Mouse (Mus musculus): ENCODE measurements at regions not wholly inside any gene's neighbourhood (a gene's known extent, or its start where the extent isn't known, plus 50 kb on each side); places are given as distances from the start of the nearest gene placed in this dataset.

DNA sequence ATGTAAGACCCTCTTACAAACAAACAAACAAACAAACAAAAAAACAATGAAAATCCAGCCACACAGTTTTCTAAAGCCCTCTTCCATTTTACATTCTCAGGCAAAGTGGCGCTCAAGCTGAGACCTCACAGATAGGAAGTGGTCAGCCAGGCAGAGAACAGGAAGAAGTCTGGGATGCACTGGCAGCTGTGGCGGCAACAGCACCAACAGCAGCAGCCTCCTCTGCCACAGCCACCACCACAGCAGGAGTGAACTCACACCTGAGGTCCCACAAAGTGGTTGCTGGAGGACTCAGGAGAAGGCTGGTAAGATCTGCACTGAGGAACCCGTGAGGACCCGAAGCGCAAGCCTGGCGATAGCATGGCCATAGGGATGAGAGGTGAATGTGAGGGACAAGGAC lies 156.3 kb downstream of the Grm4 start:
- no peak for DNase-seq (ENCODE audit: low spot score)

DNA sequence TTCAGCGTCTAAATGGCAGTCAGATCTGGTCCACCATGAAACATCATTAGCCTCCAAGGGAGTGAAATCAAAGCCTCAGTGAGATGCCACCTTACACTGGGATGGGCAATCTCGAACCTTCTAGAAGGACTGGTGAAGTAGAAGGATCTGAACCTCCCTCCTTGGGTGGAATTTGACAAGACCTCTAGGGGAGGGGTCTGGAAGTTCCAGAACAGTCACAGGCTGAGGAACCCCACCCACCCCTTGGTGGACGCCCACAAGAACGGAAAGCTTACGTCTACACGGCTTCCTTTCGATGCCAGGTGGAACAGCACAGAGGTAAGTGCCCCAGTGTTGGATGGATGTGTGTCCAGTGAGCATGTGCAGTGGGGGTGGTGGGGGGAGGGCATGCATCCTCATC lies 156.9 kb downstream of the Grm4 start:
- no peak for DNase-seq (ENCODE audit: low spot score)

DNA sequence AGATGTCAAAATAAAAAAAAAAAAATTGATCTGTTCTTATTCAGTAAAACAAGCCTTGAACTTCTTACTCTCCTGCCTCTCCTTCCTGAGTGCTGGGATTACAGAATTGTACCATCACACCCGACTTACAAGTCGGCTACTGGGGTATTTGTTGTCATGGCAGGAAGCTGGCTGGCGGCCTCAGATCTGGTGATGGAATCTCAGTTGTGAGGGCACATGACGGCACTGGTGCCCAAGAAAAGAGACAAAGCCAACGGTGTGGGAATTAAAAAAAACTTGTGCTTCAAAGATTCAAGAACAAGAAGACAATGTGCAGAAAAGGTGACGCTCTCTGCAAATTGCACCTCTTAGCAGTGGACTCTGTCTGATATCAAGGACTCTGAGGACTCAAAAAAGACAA lies 157.3 kb downstream of the Grm4 start:
- DNase-seq (ENCODE audit: low spot score) = no peak

DNA sequence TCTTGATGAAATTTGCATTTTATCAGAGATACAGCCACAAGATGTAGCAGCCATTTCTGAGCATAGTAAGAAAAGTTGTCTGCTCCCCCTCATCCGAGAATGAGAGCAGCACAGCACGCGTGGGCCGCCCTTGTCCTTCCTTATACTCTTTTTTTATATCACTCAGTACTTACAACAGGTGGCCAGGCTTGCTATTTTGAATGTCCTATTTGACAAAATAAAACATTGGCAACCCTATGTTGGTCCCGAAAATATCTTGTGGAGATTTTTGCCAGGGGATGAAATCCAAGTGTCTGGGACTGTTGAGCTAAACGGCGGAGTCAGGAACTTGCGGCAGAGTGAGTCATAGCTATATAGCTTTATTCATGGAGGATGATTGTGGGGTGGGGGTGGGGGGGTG lies 158.0 kb upstream of the Lemd2 start:
- DNase-seq (ENCODE audit: low spot score) = no peak

DNA sequence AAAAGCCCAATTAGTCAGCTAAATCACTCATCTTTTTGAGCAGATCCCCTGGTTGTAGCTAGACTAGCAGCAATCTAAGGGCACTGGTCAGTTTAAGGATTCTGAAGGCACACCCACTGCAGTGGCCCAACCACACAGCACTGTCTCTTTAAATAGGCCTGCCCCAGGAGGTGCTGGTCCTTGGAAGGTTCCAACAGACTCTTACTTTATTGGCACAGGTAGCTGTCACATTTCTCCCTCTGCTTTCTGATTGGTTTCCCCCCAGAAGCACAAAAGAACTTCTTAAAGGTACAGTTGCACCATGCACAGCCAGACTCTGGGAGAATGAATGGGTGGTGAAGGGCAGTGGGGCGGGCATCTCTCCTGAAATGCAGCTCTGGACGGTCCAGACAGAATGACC lies 157.1 kb upstream of the Lemd2 start:
- DNase-seq (ENCODE audit: low spot score) = peak; percentile 8

DNA sequence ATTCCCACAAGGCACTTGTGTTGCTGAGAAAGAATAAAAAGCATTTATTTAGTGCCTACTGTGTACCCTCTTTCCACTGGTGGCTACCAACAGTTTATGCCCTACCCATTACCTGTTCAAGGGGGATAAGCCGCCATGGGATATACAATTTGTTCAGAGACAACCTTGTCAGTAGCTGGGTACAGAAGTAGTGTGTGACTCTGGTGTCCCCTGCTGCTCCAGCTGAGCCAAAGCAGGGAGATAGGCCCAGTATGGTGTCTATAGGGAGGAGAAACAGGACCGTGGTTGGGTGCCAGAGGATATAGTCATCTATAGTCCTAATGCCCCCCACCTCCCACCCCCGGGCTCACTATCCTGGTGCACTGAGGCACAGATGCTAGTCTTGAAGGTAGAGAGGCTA lies 152.6 kb upstream of the Lemd2 start:
- DNase-seq (ENCODE audit: low spot score) = no peak

DNA sequence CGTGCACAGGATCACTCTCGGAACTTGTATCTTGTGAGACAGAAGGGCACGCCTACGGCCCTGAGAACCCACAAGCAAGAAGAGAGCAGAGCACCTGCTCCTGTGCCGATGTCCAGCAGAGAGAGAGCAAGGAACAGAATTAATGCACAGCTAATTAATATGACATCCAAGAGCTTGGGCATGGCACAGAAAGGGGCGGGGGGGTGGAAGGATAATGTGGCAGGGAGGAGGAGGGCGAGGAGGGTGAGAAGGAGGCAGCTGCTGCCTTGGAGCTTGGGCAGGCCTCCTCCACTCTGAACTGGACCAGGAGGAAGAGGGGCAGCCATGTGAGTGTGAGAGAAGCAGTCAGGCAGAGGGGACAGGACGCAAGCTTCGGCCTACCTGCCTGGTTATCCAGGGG lies 151.4 kb upstream of the Lemd2 start:
- no peak for DNase-seq (ENCODE audit: low spot score)

DNA sequence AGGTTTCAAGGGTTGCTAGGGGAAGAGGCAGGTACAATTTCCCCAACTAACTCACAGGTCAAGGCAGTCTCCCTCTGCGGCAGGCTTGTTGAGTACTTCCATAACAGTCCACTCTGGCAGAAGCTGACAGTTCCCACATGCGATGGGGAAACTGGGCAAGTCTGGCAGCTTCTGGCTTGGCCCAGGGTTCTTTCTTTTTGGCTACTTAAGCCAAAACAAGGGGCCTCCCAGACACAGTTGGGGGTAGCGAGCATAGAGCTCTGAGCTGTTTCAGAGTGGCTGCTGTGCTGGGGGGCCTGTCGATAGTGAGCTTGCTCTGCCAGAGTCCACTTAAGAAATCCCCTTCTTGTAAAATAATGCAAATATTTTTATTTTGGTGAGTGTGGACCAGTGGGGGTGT lies 150.8 kb upstream of the Lemd2 start:
- no peak for DNase-seq (ENCODE audit: low spot score)

DNA sequence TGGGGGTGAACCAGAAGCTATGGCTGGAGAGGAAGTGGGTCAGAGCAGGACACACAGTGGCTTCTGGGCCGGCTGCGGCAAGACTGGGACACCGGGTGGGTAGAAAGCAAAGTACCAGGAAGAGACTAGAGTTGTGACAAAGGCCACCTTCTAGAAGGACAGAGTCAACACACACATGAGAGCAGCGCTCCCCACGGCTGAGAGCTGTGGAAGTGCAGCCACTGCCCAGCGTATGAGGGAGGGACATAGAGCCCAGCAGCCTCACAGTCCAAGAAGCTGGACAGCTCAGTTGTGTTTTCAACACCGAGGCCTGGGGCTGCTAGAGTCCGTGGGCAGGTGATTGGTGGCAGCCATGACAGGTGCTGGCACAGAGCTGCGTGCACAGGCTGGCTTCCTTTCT lies 145.6 kb upstream of the Lemd2 start:
- no peak for DNase-seq (ENCODE audit: low spot score)

DNA sequence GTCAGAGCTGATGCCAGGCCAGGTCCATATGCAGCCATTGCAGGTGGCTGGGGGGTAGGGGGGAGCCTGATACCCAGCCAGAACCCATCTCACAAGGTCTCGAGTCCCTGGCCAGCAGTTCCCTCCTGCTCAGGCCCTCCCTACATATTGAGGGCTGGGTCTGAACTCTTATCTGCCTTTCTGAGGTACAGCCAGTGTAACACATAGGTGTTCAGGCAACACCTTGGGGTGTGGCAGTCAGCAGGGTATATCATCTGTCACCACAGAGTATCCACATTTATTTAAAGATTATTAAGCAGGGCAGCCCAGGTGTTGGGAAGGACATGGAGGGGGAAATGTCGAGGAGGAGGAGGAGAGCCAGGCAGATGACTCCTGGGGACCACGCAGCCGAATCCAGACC lies 145.2 kb upstream of the Lemd2 start:
- DNase-seq (ENCODE audit: low spot score) = no peak

DNA sequence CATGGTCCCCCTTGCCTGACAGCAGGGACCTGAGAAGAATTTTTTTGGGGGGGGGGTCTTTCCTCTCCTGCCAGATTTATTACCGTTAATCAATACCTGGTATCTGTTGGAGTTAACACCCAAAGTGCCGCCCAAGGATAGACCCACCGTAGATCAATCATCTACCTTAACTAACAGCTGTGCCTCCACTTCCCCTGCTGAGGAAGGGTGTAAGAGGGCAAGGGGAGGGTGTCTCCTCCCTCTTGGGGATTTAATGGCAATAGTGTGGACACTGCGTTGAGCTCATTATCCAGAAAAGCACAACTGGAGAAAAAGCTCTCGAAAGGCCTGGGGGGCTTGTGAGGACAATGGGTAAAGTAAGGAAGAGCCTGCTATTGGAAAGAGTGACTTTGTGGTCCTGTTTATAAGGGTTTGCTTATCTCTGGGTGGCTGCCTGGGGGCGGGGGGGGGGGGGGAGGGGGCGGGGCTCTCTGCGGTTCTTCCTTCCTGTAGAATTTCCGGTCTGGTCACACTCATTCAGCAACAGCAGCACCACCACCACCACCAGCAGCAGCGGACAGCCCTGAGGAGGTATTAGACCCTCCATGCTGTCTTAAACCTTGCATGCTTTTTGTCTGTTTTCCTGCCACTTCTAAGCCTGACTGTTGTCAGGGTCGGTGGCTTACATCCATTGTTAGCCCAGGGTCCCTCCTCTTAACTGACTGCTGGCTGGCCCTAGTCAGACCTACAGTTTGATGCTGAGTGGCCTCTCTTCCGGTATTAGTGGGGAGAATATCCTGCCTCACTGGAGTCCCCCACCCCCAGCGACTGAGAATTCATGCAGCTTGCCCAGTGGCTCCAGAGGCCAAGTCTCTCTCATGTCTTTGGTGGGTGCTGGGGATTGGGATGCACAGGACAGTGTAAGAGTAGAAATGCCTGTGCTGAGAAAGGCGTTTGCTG lies 138.0 kb upstream of the Lemd2 start:
- DNase-seq (ENCODE audit: low spot score) = no peak

DNA sequence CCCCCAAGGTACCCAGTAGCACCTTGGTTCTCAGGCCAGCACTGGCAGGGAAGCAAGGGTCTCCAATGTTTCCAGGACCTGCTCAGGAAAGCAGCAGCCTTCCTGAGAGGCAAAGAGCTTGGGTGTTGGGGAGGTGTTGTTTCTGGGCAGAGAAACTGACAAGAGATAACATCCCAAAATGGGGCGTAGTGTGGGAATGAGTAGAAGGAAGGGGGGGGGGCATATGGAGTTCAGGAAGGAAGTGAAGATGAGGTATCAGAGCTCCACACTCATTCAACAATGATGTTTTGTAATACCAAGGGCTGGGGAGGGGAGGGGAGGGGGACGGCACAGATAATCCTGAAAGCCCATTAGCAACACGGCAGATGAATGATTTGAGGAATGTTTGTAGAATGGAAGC lies 135.6 kb upstream of the Lemd2 start:
- no peak for DNase-seq (ENCODE audit: low spot score)

DNA sequence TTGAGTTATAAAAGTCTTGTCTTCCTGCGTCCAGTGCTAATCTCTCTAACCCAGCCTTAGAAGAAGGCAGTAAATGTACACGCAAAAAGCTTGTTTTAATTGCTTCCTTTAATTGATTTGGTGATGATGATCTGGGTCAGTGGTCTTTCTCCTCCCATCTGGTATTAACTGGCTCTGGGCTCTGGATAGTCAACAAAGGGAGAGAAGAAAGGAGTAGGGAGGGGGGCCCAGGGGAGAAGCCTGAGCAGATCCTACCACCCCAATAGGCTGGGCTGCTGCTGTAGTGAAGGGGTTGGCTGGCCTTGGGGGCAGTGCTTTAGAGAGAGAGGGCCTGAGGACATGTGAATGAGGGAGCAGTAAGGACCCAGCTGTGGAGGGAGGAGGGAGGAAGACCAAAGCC lies 135.0 kb upstream of the Lemd2 start:
- DNase-seq (ENCODE audit: low spot score) = no peak

DNA sequence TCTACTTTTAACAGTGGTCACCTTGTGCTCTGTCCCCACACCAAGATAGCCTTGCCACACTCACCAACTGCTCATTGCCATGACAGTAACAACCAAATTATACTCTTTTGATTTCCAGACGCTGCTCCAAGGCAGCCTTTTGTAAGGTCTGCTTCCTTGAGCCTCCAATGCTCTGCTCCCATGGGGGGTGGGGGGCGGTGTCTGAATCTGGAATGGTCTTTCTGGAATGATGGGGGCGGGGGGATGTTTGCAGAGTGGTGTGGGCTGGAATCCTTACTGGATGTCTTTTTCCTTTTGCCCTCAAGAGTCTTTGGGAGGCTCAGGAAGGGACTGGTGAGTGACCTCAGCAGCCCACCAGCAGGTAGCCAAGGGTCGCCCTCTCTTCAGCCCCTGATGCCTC lies 131.4 kb upstream of the Lemd2 start:
- DNase-seq (ENCODE audit: low spot score) = no peak

DNA sequence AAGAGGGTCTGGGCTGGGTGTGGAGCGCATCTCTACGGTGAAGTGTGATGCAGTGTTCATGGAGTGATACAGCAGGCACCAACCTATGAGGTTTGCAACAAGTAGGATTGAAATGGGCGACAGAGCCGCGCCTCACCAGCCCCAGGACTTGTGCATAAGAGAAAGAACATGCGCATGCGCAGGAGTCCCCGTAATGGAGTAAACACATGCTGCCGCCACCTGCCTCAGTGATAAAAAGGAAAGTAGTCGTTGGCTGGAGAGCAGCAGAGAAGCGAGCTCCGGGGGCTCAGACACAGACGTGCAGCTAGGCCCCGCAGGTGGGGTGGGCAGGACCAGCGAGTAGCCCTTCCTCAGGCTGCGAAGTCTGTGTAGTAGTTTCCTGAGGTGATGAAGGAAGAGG lies 129.3 kb upstream of the Lemd2 start:
- no peak for DNase-seq (ENCODE audit: low spot score)

DNA sequence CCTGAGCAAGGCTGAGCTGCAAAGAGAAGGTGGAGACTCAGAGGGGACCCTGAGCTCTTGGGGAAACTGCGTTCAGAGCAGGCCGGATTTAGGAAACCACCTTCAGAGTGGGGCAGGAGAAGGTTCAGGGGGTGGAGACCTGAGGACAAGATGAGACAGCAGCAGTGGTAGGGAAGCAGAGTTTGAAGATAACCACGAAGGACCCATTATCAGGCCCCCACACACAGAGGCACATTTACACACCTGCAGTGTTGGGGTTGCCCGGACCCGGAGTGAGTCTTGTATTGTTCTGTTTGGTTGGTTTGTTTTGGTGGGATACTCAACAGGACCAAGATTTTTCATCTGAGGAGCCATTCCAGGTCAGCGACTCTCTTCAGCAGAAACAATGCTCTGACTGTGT lies 128.9 kb upstream of the Lemd2 start:
- DNase-seq (ENCODE audit: low spot score) = no peak

DNA sequence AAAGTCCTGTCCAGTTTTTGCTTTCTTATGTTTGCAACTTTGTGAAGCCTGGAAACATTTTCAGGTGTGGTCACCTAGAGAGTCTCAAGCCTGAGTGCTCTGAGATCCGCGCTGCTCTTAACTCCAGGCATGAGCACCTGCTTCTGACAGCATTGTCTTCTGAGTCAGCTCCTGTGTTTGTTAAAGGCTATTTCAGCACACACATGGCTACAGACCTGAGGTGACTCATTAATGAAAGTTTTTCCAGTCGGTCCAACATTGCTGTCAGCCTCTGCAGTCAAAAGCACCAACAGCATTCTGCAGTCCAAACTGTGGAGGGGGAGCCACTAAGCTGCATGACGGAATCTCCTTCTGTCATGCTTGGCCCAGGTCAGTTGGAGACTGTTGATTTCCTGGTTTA lies 127.8 kb upstream of the Lemd2 start:
- DNase-seq (ENCODE audit: low spot score) = no peak

DNA sequence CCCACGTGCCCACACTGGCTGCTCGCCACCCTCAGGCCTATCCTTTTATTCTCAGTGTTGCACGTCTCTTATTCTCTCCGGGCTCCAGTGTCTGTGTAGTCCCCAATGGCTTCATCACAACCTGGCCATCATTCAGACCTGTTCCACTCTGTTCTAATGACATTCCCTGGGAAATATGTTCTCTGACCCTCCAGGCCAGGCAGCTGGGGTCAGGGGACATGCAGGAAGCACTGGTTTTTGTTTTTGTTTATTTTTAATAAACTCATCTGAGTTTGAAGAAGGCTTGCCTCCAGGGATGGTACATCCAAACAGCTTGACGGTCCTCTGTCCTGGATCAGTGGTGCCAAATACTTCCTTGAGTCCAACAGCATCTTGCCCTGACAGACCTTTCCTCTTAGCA lies 127.4 kb upstream of the Lemd2 start:
- DNase-seq (ENCODE audit: low spot score) = no peak

DNA sequence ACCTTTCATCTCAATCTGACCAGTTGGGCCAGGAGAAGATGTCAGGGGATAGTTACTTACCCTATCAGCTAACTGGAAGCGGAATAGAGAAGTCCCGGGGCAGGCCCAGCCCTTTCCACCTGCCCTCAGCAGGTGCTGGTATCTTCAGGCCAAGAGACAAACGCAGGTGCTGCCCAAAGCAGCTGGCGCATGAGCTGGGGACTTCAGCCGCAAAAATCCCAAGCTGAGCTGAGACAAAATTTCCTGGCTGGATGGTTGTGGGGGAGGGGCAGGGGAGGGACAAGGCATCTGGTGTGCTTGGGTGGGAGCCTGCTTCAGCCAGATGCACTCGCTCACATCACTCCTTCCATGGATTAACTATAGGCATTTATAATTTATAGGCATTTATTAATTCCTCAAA lies 125.5 kb upstream of the Lemd2 start:
- no peak for DNase-seq (ENCODE audit: low spot score)

DNA sequence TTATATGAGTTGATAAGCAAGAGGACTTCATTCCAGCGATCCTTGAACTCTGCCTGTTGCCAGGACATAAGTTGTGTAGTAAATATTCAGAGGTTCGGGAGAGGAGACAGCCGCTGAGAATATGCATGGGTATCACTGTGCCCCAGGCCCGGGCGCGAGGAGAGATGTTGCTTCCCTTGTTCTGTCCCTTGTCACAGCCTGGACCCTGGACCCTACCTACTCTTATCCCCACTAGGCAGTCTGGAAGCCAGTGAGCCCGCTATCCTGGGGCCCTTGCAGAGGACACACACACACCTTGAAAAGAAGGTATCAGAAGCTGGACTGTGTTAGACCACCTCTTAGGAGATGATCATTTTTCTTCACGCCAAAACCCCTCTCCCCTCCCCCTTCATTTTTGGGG lies 124.9 kb upstream of the Lemd2 start:
- no peak for DNase-seq (ENCODE audit: low spot score)

DNA sequence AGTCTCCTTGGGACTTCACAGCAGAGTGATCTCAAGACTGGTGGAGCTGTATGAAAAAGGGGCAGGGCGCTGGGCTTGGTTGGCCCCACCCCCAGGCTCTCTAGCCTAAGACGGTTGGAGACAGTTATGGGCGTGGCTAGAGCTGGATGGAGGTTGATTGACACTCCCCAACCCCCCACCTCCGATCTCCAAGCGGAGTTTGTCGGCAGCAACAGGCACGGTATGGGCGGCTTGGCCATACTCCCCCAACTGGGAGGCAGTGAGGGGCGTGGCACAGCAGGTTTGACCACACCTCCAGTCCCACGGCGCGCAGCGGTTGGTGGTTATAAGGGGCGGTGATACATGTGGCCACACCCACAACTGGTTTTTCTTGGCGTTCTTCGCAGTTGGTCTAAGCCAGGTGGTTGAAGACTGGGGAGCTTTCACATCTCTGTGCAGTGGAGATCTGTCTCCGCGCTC lies 120.8 kb upstream of the Lemd2 start:
- peak; percentile 72 for DNase-seq (ENCODE audit: low spot score)

DNA sequence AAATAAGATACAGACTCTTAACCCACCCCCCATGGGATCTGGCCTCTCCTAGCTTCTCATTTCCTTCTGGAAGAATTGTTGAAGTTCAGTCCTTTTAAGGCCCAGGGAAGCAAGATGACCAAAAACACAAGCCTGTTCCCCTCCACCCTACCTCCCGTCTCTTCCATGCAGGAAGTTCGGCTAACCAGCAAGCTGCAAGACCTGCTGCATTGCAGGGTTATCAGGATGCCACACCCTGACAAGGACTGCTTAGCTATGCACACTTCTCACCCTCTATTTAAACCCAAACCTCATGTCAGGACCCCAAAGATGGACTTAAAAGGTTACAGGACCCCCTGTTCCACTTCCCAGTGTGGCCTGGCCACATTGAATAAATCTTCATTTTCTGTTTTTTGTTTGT lies 119.2 kb upstream of the Lemd2 start:
- DNase-seq (ENCODE audit: low spot score) = no peak

DNA sequence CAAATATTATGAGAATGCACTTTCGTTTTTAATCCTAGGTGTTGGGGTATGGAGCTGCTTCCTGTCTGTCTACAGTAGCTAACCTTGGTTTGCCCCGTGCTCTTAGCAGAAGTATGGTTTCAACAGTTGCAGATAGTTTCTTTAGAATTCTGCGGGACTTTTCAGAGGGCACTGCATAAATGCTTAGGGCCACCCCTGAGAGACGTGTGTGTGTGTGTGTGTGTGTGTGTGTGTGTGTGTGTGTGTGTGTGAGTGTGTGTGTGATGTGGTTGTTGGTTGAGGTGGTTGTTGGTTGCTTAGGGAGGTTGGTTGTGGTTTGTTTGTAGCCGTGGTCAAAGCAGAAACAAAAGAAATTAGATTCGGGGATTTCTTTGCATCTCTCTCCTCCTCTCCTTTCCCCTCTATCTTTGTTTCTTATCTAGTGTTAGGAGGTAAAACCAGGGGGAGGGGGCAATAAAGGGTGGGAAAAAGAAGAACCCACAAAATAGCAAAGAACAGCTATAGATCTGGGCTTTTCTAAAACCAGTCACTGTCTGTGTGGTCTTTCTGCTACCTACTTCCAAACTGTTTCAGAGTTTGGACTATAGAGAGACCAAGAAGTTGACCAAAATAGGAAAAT lies 118.7 kb upstream of the Lemd2 start:
- DNase-seq (ENCODE audit: low spot score) = no peak

Data from lung, postnatal 25 days (tissue).